Mouse (Mus musculus) activated CD4-positive, CD25-positive, alpha-beta regulatory T cell, adult 9 weeks (primary cell): ENCODE data around the gene Ebp. TPM values are rescaled to one million over a fixed set of nuclear protein-coding genes. Genes with fewer than 3 reads are reported as not detected.

ENCODE experiments used
- polyA plus RNA-seq: library from polyadenylated mRNA; unstranded; fragments of 100-300 nt; shearing (Covaris generic); gene quantifications from one replicate; pipeline ENCODE4 v1.2.1, GENCODE M21; 2017

Gene Ebp
- 187 TPM for polyA plus RNA-seq

DNA sequence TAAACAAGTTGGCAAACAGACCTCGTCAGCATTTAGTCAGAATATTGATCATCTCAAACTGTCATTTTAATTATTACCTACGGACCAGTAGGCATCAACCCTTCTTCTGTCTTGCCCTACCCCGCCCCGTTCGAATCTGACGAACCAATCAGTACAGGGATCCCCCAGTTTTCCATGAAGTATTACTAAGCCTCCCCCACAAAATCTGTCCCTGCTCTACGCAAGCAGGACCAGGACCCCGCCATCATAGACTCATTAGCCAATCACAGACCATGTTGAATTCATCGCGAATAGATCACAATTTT lies at the start of gene Ebp:
TSS of gene Ebp (minus strand) at position 94 of the 305 bp plus-strand sequence.

GRCm38 (mm10) chrX:8206015-8206693 lies 12.8 kb upstream of the Ebp start, which contains the start of gene Porcn:
Gene Porcn, minus strand, starts transcription at chrX:8206525.

DNA sequence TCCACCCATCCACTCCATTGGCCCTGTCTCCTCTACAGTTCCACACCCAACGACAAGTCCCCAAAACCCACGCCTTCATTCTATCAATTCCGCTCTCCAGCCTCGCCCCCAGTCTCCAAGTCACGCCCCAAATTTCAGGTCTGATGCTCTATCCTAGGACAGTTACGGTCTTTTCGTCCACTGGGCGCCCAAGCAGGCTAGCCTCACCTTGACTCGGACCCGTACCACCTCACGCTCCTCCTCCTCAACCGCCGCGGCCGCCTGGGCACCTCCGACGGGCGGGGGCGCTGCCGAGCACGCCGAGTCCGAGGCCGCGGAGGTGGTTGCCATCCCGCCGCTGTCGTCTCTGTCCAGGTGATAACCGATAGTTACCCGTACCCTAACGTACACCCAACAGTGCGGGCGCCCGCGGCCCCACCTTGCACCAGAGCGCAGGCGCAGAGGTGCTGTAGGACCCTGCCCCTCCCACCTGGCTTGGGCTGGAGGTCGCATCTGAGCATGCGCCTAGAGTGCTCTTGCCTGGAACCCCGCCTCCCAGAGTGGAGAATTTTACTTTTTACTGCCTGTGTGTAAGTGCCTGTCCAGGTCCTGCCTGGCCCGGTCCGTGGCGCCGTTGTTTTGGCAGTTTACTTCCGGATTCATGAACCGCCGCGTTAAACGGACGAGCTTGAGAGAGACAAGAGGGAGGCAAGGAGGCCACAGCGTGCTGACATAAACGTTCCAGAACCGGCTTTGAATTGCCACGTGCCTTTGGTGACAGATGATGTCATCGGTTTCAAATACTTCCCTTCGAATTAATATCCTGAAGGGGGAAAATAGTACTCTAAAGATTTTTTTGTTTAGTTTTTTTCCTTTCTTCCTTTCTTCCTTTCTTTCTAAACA lies 17.6 kb downstream of the Ebp start, which contains the start of gene Tbc1d25:
TSS of gene Tbc1d25 (minus strand) at position 678 of the 882 bp plus-strand sequence.

DNA sequence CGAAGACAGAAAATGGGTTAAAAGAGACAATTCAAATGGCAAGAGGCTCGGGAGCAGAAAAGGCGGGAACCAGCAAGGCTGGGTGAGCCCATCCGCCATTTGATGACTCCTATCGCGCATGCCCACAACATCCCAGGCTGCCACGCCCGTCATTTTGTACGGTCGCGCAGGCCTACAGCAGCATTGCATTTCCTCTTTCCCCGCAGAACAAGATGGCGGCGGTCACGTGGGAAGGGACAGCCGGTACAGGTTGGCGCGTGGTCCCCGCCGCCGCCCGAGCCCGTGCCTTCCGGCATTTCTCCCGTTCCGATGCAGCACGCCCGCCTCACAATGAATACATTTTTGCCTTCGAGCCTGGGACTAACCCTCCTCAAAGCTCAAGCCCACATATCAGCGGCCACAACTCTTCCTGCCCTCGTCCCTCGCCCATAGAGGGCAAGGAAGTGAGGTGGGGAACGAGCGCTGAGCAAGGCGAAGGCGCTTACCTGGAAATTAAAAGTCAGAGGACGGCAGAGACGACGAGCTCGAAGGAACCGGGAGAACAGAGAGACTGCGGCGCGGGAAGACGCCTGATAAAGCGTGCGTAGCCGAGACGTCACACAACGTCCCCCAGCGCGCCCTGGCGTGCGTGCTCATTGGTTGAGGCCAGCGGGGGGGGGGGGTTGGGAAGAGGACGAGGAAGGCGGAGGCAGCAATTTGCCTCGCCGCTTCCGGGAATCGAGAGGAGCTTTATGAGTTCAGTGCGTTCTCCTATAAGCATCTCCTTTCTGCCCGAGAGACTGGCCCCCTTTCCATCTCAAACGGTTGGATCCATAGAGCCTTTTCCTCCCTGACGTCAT lies 47.9 kb downstream of the Ebp start, which contains the start of gene Rbm3:
TSS of gene Rbm3 (minus strand) at position 728 of the 839 bp plus-strand sequence.

Other genes with a start within 250 kb of the Ebp start
- gene Hdac6, start 245.6 kb downstream of the Ebp start, polyA plus RNA-seq: 21.6 TPM
- 41.6 TPM for gene Gata1, start 215.4 kb downstream of the Ebp start, polyA plus RNA-seq
- gene Glod5, start 175.0 kb downstream of the Ebp start, polyA plus RNA-seq: not detected
- 27.3 TPM for gene Suv39h1, start 118.8 kb downstream of the Ebp start, polyA plus RNA-seq
- gene Was, start 103.0 kb downstream of the Ebp start, polyA plus RNA-seq: 92.8 TPM
- 33.2 TPM for gene Wdr13, start 60.6 kb downstream of the Ebp start, polyA plus RNA-seq
- 443 TPM for gene Rbm3, start 47.6 kb downstream of the Ebp start, polyA plus RNA-seq
- gene Tbc1d25, start 17.3 kb downstream of the Ebp start, polyA plus RNA-seq: 15.6 TPM
- gene Porcn, start 13.0 kb upstream of the Ebp start, polyA plus RNA-seq: not detected
- 24.7 TPM for gene Ftsj1, start 58.9 kb upstream of the Ebp start, polyA plus RNA-seq
- gene Slc38a5, start 77.6 kb upstream of the Ebp start, polyA plus RNA-seq: 0.64 TPM
- not detected for gene Ssxb10, start 133.9 kb upstream of the Ebp start, polyA plus RNA-seq
- gene Ssxb9, start 173.5 kb upstream of the Ebp start, polyA plus RNA-seq: not detected
- not detected for gene Ssxb1, start 219.8 kb upstream of the Ebp start, polyA plus RNA-seq